Mouse (Mus musculus) hindbrain, embryonic 12.5 days (tissue): ENCODE measurements around the gene Tgfbrap1. TPM values are rescaled to one million over a fixed set of nuclear protein-coding genes. Genes with fewer than 3 reads are reported as not detected.

Experiments
- microRNA-seq: library from miRNA; unstranded; fragments of <30 nt; microRNA quantifications from one replicate; pipeline ENCODE4, GENCODE M21; 2017
- polyA plus RNA-seq: library from polyadenylated mRNA; unstranded; fragments of >200 nt; fragmentation: Nextera tagmentation; extraction: Ambion mirVana; gene quantifications from 2 replicates; pipeline ENCODE4 v1.2.1, GENCODE M21; 2016

The Tgfbrap1 gene
- polyA plus RNA-seq, 1 experiment from 2014 or later, result 16.9 TPM

Small RNA genes lying within 50 kb of the gene (microRNA-seq; reads per million reads assigned to microRNA genes)
- not detected for gene Gm24001

Other genes with a start within 250 kb of the Tgfbrap1 start
- gene Mrps9, start 247.4 kb downstream of the Tgfbrap1 start, polyA plus RNA-seq, result 39.7 and 40.5 TPM in 2 replicates
- gene Gpr45, start 145.8 kb downstream of the Tgfbrap1 start, polyA plus RNA-seq, result 15.0 and 17.6 TPM in 2 replicates
- gene AI597479, start 73 bp upstream of the Tgfbrap1 start, polyA plus RNA-seq, result 46.3 and 46.7 TPM in 2 replicates
- 11.8 and 13.6 TPM in 2 replicates for gene Fhl2, start 98.3 kb upstream of the Tgfbrap1 start, polyA plus RNA-seq